Mouse (Mus musculus): ENCODE data around the gene Tmbim1. TPM values are rescaled to one million over a fixed set of nuclear protein-coding genes. Genes with fewer than 3 reads are reported as not detected.
A peak's percentile ranks its signal among the peaks of the same experiment; 100 is the strongest.

Gene Tmbim1
- polyA plus RNA-seq, 1 experiment from 2014 or later, result 8.6 TPM

GRCm38 (mm10) chr1:74278988-74279387 is 26.4 kb downstream of the Tmbim1 start:
- Histone ChIP-seq H3K9me3 (no peaks in the 10 kb centered on the region), H3K4me1 (replicated peaks) (peaks cover 23% of the 10 kb centered on the region), H3K27ac (no peak overlapping the region), H3K36me3 (peaks cover 47% of the 10 kb centered on the region), H3K4me3 (no peak overlapping the region), H3K4me2 (no peak overlapping the region), H3K27me3 (no peaks in the 10 kb centered on the region), H3K9ac (no peak overlapping the region)
- 91% methylated on average over 11 of the region's 11 CpGs for WGBS
- no peak for ATAC-seq (ENCODE audit: low FRiP score)

- H3K4me3 ChIP-seq, result no peak within 1 kb of the TSS
- H3K4me2 ChIP-seq, result no peak within 1 kb of the TSS
- peaks cover 47% of the 10 kb centered on the region for H3K36me3 ChIP-seq
- no peaks in the 10 kb centered on the region for H3K9me3 ChIP-seq
- H3K9ac ChIP-seq, result no peak within 1 kb of the TSS
- ATAC-seq (ENCODE audit: low FRiP score), result no peak
- no peaks in the 10 kb centered on the region for H3K27me3 ChIP-seq
- WGBS, result 92% methylated on average over 10 of the region's 10 CpGs
- peaks cover 19% of the 10 kb centered on the region for H3K4me1 ChIP-seq (replicated peaks)
- H3K27ac ChIP-seq, result no peak within 1 kb of the TSS
Measured at GRCm38 (mm10) chr1:74278538-74278937, 26.9 kb downstream of the Tmbim1 start, which contains the start of gene Gpbar1. Gene Gpbar1 (plus strand): TSS chr1:74278550.

- ATAC-seq (ENCODE audit: low FRiP score), result no peak
- H3K27me3 ChIP-seq, result no peaks in the 10 kb centered on the region
- H3K27ac ChIP-seq, result no peak overlapping the region
- H3K9ac ChIP-seq, result no peak overlapping the region
- peaks cover 45% of the 10 kb centered on the region for H3K36me3 ChIP-seq
- no peak overlapping the region for H3K4me3 ChIP-seq
- WGBS, result 69% methylated on average over 8 of the region's 8 CpGs
- no peaks in the 10 kb centered on the region for H3K9me3 ChIP-seq
- H3K4me1 ChIP-seq (replicated peaks), result peaks cover 14% of the 10 kb centered on the region
- H3K4me2 ChIP-seq, result no peak overlapping the region
Measured at GRCm38 (mm10) chr1:74277883-74278537, 27.4 kb downstream of the Tmbim1 start.

DNA sequence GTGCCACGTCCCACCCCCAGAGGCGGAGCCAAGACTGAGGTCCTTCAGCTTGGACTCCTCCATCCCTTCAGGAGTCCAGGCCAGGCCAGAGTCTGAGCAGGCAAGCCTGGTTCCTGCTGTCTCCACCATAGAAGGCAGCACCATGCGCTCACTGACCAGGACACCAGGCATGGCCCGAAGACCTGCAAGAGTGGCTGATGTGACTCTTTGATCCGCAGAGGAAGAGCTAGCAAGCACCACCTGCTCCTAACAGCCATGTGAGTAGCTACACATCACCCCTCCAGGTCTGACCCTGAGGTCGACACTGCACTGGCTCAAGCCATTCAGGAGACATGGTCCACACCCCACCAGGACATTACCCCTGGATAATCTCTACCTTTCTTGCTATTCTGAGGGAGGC is 28.4 kb downstream of the Tmbim1 start:
- H3K4me2 ChIP-seq, result no peak overlapping the region
- 73% methylated on average over 6 of the region's 6 CpGs for WGBS
- peaks cover 35% of the 10 kb centered on the region for H3K36me3 ChIP-seq

DNA sequence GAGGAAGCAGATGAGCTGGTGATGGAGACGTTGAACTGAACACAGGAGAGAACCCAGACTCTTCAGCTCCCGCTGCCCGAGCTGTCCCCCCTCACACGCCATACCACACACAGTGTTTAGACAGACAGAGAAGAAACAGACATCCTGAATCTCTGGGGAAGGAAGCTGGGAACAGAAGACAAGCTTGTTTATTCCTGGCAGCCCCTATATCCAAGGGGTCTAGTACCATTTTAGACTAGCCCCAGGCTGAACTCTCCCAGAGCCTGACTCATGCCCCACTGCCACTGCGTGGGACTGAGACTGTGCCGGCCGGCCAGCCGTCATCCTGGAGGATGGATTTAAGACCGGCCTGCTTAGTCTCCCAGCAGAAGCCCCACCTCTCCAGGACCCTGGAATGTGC is 30.4 kb downstream of the Tmbim1 start:
- 0 out of 2 replicates have a peak, but pooled peaks cover 3% of the 10 kb centered on the region for H3K4me1 ChIP-seq (replicated peaks)
- 45% methylated on average over 9 of the region's 9 CpGs for WGBS
- ATAC-seq (ENCODE audit: low FRiP score), result no peak

More for the DNA sequence above, 28.4 kb downstream of the Tmbim1 start:
- Histone ChIP-seq H3K9ac (no peak overlapping the region), H3K4me1 (replicated peaks) (peaks cover 7% of the 10 kb centered on the region; the same call in 1 of the 2 replicates), H3K27ac (no peak overlapping the region), H3K9me3 (no peaks in the 10 kb centered on the region), H3K4me3 (no peak overlapping the region), H3K27me3 (no peaks in the 10 kb centered on the region)
- no peak for ATAC-seq (ENCODE audit: low FRiP score)

GRCm38 (mm10) chr1:74271659-74272058 is 33.8 kb downstream of the Tmbim1 start:
- Histone ChIP-seq H3K4me2 (no peak overlapping the region), H3K4me1 (replicated peaks) (no peaks in the 10 kb centered on the region), H3K9ac (no peak overlapping the region), H3K27me3 (no peaks in the 10 kb centered on the region), H3K9me3 (no peaks in the 10 kb centered on the region), H3K4me3 (no peak overlapping the region), H3K27ac (no peak overlapping the region), H3K36me3 (peaks cover 25% of the 10 kb centered on the region)
- no peak for ATAC-seq (ENCODE audit: low FRiP score)
- WGBS, result 82% methylated on average over 4 of the region's 4 CpGs

More for the DNA sequence above, 30.4 kb downstream of the Tmbim1 start:
- H3K4me2 ChIP-seq, result no peak overlapping the region
- no peak overlapping the region for H3K27ac ChIP-seq
- peaks cover 15% of the 10 kb centered on the region for H3K36me3 ChIP-seq
- H3K9me3 ChIP-seq, result no peaks in the 10 kb centered on the region
- no peaks in the 10 kb centered on the region for H3K27me3 ChIP-seq
- no peak overlapping the region for H3K4me3 ChIP-seq
- H3K9ac ChIP-seq, result peak overlapping the region; percentile 8; the same call in 1 of the 2 replicates

GRCm38 (mm10) chr1:74268750-74269149 is 36.7 kb downstream of the Tmbim1 start:
- ATAC-seq (ENCODE audit: low FRiP score), result no peak
- Histone ChIP-seq H3K9me3 (no peaks in the 10 kb centered on the region), H3K4me2 (no peak overlapping the region), H3K27ac (no peak overlapping the region), H3K4me1 (replicated peaks) (no peaks in the 10 kb centered on the region), H3K4me3 (no peak overlapping the region), H3K36me3 (peaks cover 54% of the 10 kb centered on the region), H3K9ac (no peak overlapping the region), H3K27me3 (no peaks in the 10 kb centered on the region)
- WGBS, result 92% methylated on average over 8 of the region's 8 CpGs

GRCm38 (mm10) chr1:74262510-74262909 is 42.9 kb downstream of the Tmbim1 start:
- no peak overlapping the region for H3K27ac ChIP-seq
- no peaks in the 10 kb centered on the region for H3K4me1 ChIP-seq (replicated peaks)
- no peaks in the 10 kb centered on the region for H3K27me3 ChIP-seq
- H3K9me3 ChIP-seq, result no peaks in the 10 kb centered on the region
- peaks cover 89% of the 10 kb centered on the region for H3K36me3 ChIP-seq
- no peak overlapping the region for H3K9ac ChIP-seq
- ATAC-seq (ENCODE audit: low FRiP score), result no peak
- WGBS, result 95% methylated on average over 6 of the region's 6 CpGs
- H3K4me3 ChIP-seq, result no peak overlapping the region
- H3K4me2 ChIP-seq, result no peak overlapping the region

- Histone ChIP-seq H3K4me3 (no peak overlapping the region), H3K9ac (no peak overlapping the region), H3K36me3 (peaks cover 83% of the 10 kb centered on the region), H3K4me1 (replicated peaks) (no peaks in the 10 kb centered on the region), H3K27me3 (no peaks in the 10 kb centered on the region), H3K9me3 (no peaks in the 10 kb centered on the region), H3K27ac (no peak overlapping the region), H3K4me2 (no peak overlapping the region)
- WGBS, result 81% methylated on average over 4 of the region's 4 CpGs
- ATAC-seq (ENCODE audit: low FRiP score), result no peak
Measured at GRCm38 (mm10) chr1:74256782-74257181, 48.6 kb downstream of the Tmbim1 start.

- Histone ChIP-seq H3K9ac (no peak overlapping the region), H3K27ac (no peak overlapping the region), H3K4me2 (no peak overlapping the region), H3K27me3 (no peaks in the 10 kb centered on the region), H3K9me3 (no peaks in the 10 kb centered on the region), H3K4me3 (no peak overlapping the region), H3K36me3 (peaks cover 86% of the 10 kb centered on the region), H3K4me1 (replicated peaks) (no peaks in the 10 kb centered on the region)
- WGBS, result 97% methylated on average over 8 of the region's 8 CpGs
- no peak for ATAC-seq (ENCODE audit: low FRiP score)
Measured at GRCm38 (mm10) chr1:74255704-74256345, 49.6 kb downstream of the Tmbim1 start.

GRCm38 (mm10) chr1:74250096-74250495 is 55.3 kb downstream of the Tmbim1 start:
- no peak for ATAC-seq (ENCODE audit: low FRiP score)
- Histone ChIP-seq H3K4me2 (no peak overlapping the region), H3K9me3 (no peaks in the 10 kb centered on the region), H3K9ac (no peak overlapping the region), H3K4me3 (no peak overlapping the region), H3K36me3 (peaks cover 65% of the 10 kb centered on the region), H3K4me1 (replicated peaks) (no peaks in the 10 kb centered on the region), H3K27ac (no peak overlapping the region), H3K27me3 (no peaks in the 10 kb centered on the region)
- 90% methylated on average over 4 of the region's 4 CpGs for WGBS

DNA sequence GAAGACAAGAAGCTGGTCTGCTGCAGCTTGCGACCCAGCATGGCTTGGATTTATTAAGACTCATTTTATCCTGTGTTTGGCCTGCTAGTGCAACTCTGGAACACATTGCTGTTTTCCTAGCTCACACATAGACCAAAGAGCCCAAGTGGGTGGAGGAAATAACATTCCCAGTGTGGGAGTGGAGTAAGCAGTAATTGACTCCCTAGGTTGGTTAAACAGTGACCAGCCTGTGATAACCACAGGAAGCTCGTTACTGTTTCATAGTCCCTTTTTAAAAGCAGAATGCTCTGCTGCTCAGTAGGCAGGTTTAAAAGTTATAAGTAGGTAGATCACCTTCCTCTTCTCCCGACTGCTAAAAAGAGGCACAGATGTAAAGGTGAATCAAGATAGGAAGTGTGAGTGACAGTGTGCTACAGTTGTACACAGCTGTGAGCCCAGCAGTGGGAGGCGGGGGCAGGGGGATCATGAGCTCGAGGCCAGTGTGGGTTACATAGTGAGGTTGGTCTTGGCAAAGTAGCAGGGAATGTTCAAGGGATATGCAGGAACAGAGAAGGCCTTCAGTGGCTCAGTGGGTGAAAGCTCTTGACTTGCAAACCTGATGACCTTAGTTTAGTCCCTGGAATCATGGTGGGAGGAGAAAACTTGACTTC is 56.0 kb downstream of the Tmbim1 start:
- Histone ChIP-seq H3K4me1 (replicated peaks) (0 out of 2 replicates have a peak, but pooled peaks cover under 1% of the 10 kb centered on the region), H3K9me3 (no peaks in the 10 kb centered on the region), H3K9ac (no peak overlapping the region), H3K4me3 (no peak overlapping the region), H3K4me2 (no peak overlapping the region), H3K27me3 (no peaks in the 10 kb centered on the region), H3K27ac (0 out of 2 replicates have a peak overlapping the region, but pooled peaks have one; percentile 37), H3K36me3 (peaks cover 60% of the 10 kb centered on the region)
- no peak for ATAC-seq (ENCODE audit: low FRiP score)
- WGBS, result 83% methylated on average over 5 of the region's 5 CpGs

Measured in hindbrain, embryonic 13.5 days (tissue).